Mouse (Mus musculus) erythroblast, embryonic 14.5 days (primary cell): Measurements from ENCODE around the gene Wfdc15a.

Experiments
- GATA1 ChIP-seq: IDR thresholded peaks from 2 replicates; pipeline ENCODE4 v1.6.1; 2012; ENCODE audit warnings: low read length, inconsistent platforms, mixed read lengths
- TAL1 ChIP-seq: IDR thresholded peaks from 3 replicates; pipeline ENCODE4 v1.6.1; 2012; ENCODE audit warnings: low read length, inconsistent platforms, mixed read lengths

- TF ChIP-seq GATA1 (no peak), TAL1 (no peak)
Measured at GRCm38 (mm10) chr2:164170326-164170725, 29.6 kb downstream of the Wfdc15a start.
